Mouse (Mus musculus) limb, embryonic 14.5 days (tissue): Measurements from ENCODE around the gene Fgfr2. TPM values are rescaled to one million over a fixed set of nuclear protein-coding genes. Genes with fewer than 3 reads are reported as not detected.
"Not testable (repeated sequence)": the region's sequence is repeated elsewhere in the genome, so short reads cannot be mapped to it uniquely, and the experiment has no call there.

Experiments
- ATAC-seq: fragments of 200-750 bp; cut with Nextera tagmentation; 2 replicates; pipeline ENCODE4 v1.8.0; 2017; ENCODE audit warnings: low read depth, moderate number of reproducible peaks, moderate TSS enrichment; ENCODE audit not compliant: low FRiP score
- DNase-seq: peaks from one replicate; pipeline ENCODE4 v3.0.0-alpha.2; 2015; ENCODE audit warnings: low spot score
- H3K27ac ChIP-seq: fragments of 300-500 bp; sonication (generic); replicated peaks from 2 replicates; pipeline ENCODE4 v1.5.1; 2014; ENCODE audit warnings: low read depth, mild to moderate bottlenecking, low read length, moderate library complexity, mixed read lengths
- H3K27me3 ChIP-seq: fragments of 300-500 bp; sonication (generic); 2 replicates; pipeline ENCODE4 v1.6.1; 2014; ENCODE audit warnings: low read length, mixed read lengths; ENCODE audit not compliant: control insufficient read depth, insufficient read depth
- H3K36me3 ChIP-seq: fragments of 300-500 bp; sonication (generic); 2 replicates; pipeline ENCODE4 v1.6.1; 2014; ENCODE audit warnings: mild to moderate bottlenecking, low read length, moderate library complexity, mixed read lengths; ENCODE audit not compliant: control insufficient read depth, insufficient read depth
- H3K4me1 ChIP-seq: fragments of 300-500 bp; sonication (generic); 2 replicates; pipeline ENCODE4 v1.6.1; 2014; ENCODE audit warnings: antibody characterized with exemption, low read length, mixed read lengths; ENCODE audit not compliant: control insufficient read depth, insufficient read depth
- H3K4me2 ChIP-seq: fragments of 300-500 bp; sonication (generic); replicated peaks from 2 replicates; pipeline ENCODE4 v1.6.1; 2014; ENCODE audit warnings: low read depth, mild to moderate bottlenecking, low read length, moderate library complexity; ENCODE audit not compliant: severe bottlenecking
- H3K4me3 ChIP-seq: fragments of 300-500 bp; sonication (generic); replicated peaks from 2 replicates; pipeline ENCODE4 v1.5.1; 2014; ENCODE audit warnings: low read length
- H3K9ac ChIP-seq: fragments of 300-500 bp; sonication (generic); 2 replicates; pipeline ENCODE4 v1.6.1; 2014; ENCODE audit warnings: mild to moderate bottlenecking, low read depth, low read length, moderate library complexity; ENCODE audit not compliant: severe bottlenecking
- H3K9me3 ChIP-seq: fragments of 300-500 bp; sonication (generic); 2 replicates; pipeline ENCODE4 v1.6.1; 2016; ENCODE audit warnings: low read length; ENCODE audit not compliant: control insufficient read depth
- POLR2A ChIP-seq: fragments of 200-500 bp; IDR thresholded peaks from 2 replicates; pipeline ENCODE4 v1.8.0; 2012; ENCODE audit warnings: inconsistent platforms, mild to moderate bottlenecking, moderate library complexity, borderline replicate concordance; ENCODE audit not compliant: insufficient read depth, insufficient read length; ENCODE audit errors: extremely low read depth
- WGBS: fragments of 180-500 bp; shearing (Covaris S2); extraction: QIAGEN DNeasy Blood & Tissue Kit; methylation state at CpG from one replicate; pipeline ENCODE4 v1.1.7; 2014; 5-methylcytosine and 5-hydroxymethylcytosine counted together
- polyA plus RNA-seq, 2 experiments: library from polyadenylated mRNA; depleted of rRNA in 1 of 2; stranded (reverse) in 1 of 2; unstranded in 1 of 2; fragments of >200 nt; fragmentation: Nextera tagmentation in 1 of 2; extraction: Ambion mirVana in 1 of 2; gene quantifications; 2 replicates each; pipeline versions ENCODE4 v1.2.1 to v1.2.3; 2012 to 2014

Fgfr2 gene
- polyA plus RNA-seq, 2 experiments = 131 to 133 TPM

DNA sequence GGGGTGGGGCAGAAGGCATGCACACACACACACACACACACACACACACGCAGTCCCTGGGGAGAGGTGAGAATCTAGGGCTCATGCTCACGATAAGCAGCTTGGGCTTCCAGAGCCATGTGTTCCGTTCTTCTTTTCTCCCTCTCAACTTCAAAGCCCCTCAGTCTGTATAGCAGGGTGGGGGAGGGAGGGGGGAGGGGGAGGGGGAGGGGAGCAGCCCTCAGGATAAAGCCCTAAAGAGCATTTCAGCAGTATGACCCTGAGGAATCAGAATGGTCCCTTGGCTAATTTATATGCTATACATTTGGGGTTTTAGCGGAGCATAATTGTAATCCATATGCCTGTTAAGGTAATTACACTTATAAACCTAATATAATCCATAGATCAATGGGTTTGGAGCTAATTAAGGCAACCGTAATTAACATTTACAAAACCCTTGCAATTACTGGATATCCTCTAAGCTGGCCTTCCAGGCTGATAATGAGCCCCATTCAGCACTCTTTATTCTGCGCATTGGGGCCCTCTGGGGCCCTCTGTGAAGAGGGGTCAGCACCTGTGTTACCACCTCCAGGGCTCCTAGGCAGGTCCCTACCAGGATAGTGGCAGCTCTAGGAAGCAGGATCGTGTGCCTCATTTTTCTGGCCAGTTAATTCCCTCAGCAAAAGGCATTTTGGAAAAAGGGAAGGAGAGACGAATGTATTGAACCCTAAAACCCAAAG is 457.3 kb downstream of the Fgfr2 start:
- Histone ChIP-seq H3K27ac (no peak overlapping the region), H3K9ac (no peak overlapping the region), H3K36me3 (no peaks in the 10 kb centered on the region), H3K4me2 (no peak overlapping the region), H3K4me1 (no peaks in the 10 kb centered on the region; the same call in 1 of the 2 replicates), H3K27me3 (no peaks in the 10 kb centered on the region), H3K9me3 (no peaks in the 10 kb centered on the region), H3K4me3 (no peak overlapping the region)
- 30% methylated on average over 6 of the region's 8 CpGs for WGBS
- no peak for TF ChIP-seq POLR2A
- ATAC-seq (no peak), DNase-seq (no peak)

DNA sequence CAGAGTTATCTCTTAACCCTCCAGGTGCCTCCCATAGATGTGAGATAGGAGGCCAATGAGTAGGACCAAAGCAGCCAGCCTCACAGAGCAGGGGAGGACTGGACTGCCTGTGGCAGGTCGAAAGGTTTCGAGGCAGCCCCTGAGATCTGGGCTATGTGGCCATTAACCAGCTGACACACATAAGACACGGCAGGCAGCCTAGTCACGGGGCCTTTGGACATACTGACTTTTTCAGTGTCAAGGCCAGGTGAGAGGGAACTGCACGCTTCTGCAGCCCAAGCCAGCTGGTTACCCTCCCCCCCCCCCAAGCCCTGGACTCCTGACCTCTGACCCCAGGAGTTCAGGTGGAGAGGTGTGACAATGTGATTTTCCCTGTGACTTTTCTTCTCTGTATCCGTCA is 458.3 kb downstream of the Fgfr2 start:
- no peak for TF ChIP-seq POLR2A
- H3K36me3 ChIP-seq = no peaks in the 10 kb centered on the region
- no peaks in the 10 kb centered on the region for H3K27me3 ChIP-seq
- DNase-seq = no peak
- H3K4me2 ChIP-seq = no peak overlapping the region
- ATAC-seq = no peak
- H3K27ac ChIP-seq = no peak overlapping the region
- H3K4me3 ChIP-seq = no peak overlapping the region
- no peak overlapping the region for H3K9ac ChIP-seq
- 84% methylated on average over 5 of the region's 6 CpGs for WGBS
- H3K4me1 ChIP-seq = peaks cover 6% of the 10 kb centered on the region
- no peaks in the 10 kb centered on the region for H3K9me3 ChIP-seq

DNA sequence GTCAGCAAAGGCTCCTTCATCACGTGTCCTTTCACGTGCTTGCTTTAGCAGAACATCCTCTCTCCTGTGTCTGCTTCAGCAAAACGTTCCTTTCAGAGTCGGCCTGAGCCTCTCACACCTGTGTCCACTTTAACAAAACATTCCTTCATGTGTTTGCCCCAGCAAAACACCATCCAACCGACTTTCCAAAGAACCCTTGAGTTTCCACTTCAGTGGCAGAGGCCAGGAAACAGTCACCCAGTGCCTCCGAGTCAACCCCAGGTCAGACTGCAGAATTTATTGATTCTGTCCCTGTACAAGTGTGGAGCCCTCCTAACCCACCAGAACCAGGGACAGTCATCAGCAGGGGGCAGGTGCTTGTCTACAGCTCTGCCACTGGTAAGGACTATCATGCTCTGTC is 460.3 kb downstream of the Fgfr2 start:
- WGBS = 60% methylated on average over 6 of the region's 6 CpGs
- not testable (repeated sequence) for H3K4me2 ChIP-seq, H3K9ac ChIP-seq, H3K9me3 ChIP-seq, DNase-seq, H3K27ac ChIP-seq, H3K27me3 ChIP-seq, ATAC-seq, H3K4me3 ChIP-seq, H3K36me3 ChIP-seq
- peaks cover 21% of the 10 kb centered on the region for H3K4me1 ChIP-seq

DNA sequence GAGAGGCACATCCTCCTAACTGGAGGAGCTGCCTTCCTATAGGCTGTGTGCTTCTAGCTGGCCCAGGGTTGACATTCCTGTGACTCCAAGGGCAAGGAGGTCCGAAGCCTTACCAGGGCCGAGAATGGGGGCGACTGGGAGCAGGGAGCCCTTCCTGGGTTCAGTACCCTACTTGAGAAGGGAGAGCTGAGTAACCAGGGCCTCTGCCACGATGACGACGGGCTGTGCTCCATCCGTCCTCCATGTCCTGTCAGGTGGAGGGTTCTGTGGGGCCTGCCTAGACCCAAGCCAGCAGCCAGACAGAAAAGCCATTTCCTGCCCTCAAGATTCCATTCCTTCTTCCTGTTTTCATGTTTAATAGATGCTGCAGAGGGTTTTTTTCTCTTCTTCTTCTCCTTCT is 463.5 kb downstream of the Fgfr2 start:
- 63% methylated on average over 7 of the region's 7 CpGs for WGBS

DNA sequence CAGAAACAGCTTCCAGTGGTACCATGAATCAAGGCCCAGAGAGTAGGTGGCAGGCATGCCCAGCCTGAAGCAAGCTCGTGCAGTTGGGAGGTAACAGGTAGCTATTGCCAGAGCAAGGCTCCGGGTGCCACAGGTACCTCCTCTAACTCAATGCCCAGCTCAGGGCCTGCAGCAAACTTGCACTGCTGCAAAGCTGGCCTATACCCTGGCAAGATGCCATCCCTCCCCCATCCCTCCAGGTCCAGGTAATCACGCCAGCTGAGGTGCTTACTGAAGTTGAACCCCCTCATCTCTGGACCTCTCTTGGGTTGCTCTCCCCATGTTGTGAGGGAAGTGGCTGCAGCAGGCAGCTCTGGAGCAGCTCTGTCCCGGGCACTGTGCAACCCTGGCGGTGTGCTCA is 464.5 kb downstream of the Fgfr2 start:
- H3K4me3 ChIP-seq = no peak overlapping the region
- H3K4me2 ChIP-seq = no peak overlapping the region
- no peaks in the 10 kb centered on the region for H3K27me3 ChIP-seq
- TF ChIP-seq POLR2A = no peak
- no peak overlapping the region for H3K27ac ChIP-seq
- DNase-seq (no peak), ATAC-seq (no peak)
- peak overlapping the region; percentile 29; the same call in 1 of the 2 replicates for H3K9ac ChIP-seq
- no peaks in the 10 kb centered on the region for H3K36me3 ChIP-seq
- 78% methylated on average over 5 of the region's 5 CpGs for WGBS
- peaks cover 32% of the 10 kb centered on the region for H3K4me1 ChIP-seq
- no peaks in the 10 kb centered on the region for H3K9me3 ChIP-seq

More for the DNA sequence above, 463.5 kb downstream of the Fgfr2 start:
- ATAC-seq (no peak), DNase-seq (no peak)
- TF ChIP-seq POLR2A = no peak
- peaks cover 32% of the 10 kb centered on the region for H3K4me1 ChIP-seq
- H3K4me2 ChIP-seq = no peak overlapping the region
- H3K9ac ChIP-seq = no peak overlapping the region
- no peaks in the 10 kb centered on the region for H3K27me3 ChIP-seq
- no peak overlapping the region for H3K4me3 ChIP-seq
- H3K9me3 ChIP-seq = no peaks in the 10 kb centered on the region
- no peaks in the 10 kb centered on the region for H3K36me3 ChIP-seq
- H3K27ac ChIP-seq = no peak overlapping the region

DNA sequence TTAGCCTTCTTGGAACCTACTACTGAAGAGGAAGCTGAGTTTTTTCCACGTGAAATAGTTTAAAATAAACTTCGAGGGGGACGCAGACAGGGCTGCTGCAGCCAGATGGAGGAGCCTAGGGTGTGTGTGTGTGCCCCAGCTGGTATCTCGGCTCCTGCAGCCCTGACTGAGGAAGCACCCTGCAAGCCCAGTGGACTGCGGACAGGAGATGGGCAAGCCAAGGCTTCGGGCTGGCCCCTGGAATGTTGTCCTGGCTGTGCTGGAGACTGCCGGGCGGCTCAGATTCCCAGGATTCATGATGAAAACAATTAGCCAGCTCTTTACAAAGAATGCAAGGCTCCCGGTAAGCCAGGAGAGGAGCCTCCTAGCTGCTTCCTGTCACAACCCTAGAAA is 465.1 kb downstream of the Fgfr2 start:
- TF ChIP-seq POLR2A = no peak
- DNase-seq (no peak), ATAC-seq (no peak)
- 8% methylated on average over 9 of the region's 9 CpGs for WGBS
- Histone ChIP-seq H3K27me3 (no peaks in the 10 kb centered on the region), H3K36me3 (no peaks in the 10 kb centered on the region), H3K27ac (peak overlapping the region; percentile 49; the same call in 1 of the 2 replicates), H3K4me2 (peak overlapping the region; percentile 28), H3K4me1 (peaks cover 32% of the 10 kb centered on the region), H3K4me3 (no peak overlapping the region), H3K9ac (peak overlapping the region; percentile 29; the same call in 1 of the 2 replicates), H3K9me3 (no peaks in the 10 kb centered on the region)
